Mouse (Mus musculus): ENCODE data around the gene Slc15a4.

Slc15a4 gene

GRCm38 (mm10) chr5:127632167-127633145 is at the start of gene Slc15a4, which contains the start of gene Glt1d1:
TSS of gene Slc15a4 (minus strand) at chr5:127632897.
TSS of gene Glt1d1 (plus strand) at chr5:127632262.
- no peak for DNase-seq (ENCODE audit: low read depth, low spot score)

- no peak for DNase-seq (ENCODE audit: low read depth, low spot score)
Measured at GRCm38 (mm10) chr5:127678501-127678900, 45.8 kb upstream of the Slc15a4 start.

- DNase-seq (ENCODE audit: low read depth, low spot score) = no peak
Measured at GRCm38 (mm10) chr5:127677561-127677960, 44.9 kb upstream of the Slc15a4 start.

GRCm38 (mm10) chr5:127673913-127674312 is 41.2 kb upstream of the Slc15a4 start:
- no peak for DNase-seq (ENCODE audit: low read depth, low spot score)

- no peak for DNase-seq (ENCODE audit: low read depth, low spot score)
Measured at GRCm38 (mm10) chr5:127660979-127661378, 28.3 kb upstream of the Slc15a4 start.

- no peak for DNase-seq (ENCODE audit: low read depth, low spot score)
Measured at GRCm38 (mm10) chr5:127660267-127660666, 27.6 kb upstream of the Slc15a4 start.

- DNase-seq (ENCODE audit: low read depth, low spot score) = no peak
Measured at GRCm38 (mm10) chr5:127659312-127659711, 26.6 kb upstream of the Slc15a4 start.

GRCm38 (mm10) chr5:127658257-127658656 is 25.6 kb upstream of the Slc15a4 start:
- no peak for DNase-seq (ENCODE audit: low read depth, low spot score)

- no peak for DNase-seq (ENCODE audit: low read depth, low spot score)
Measured at GRCm38 (mm10) chr5:127649077-127649476, 16.4 kb upstream of the Slc15a4 start.

- no peak for DNase-seq (ENCODE audit: low read depth, low spot score)
Measured at GRCm38 (mm10) chr5:127648046-127648445, 15.3 kb upstream of the Slc15a4 start.

GRCm38 (mm10) chr5:127641185-127641958 is 8.7 kb upstream of the Slc15a4 start:
- DNase-seq (ENCODE audit: low read depth, low spot score) = no peak

- no peak for DNase-seq (ENCODE audit: low read depth, low spot score)
Measured at GRCm38 (mm10) chr5:127640359-127640758, 7.7 kb upstream of the Slc15a4 start.

- DNase-seq (ENCODE audit: low read depth, low spot score) = no peak
Measured at GRCm38 (mm10) chr5:127639635-127640034, 6.9 kb upstream of the Slc15a4 start.

- no peak for DNase-seq (ENCODE audit: low read depth, low spot score)
Measured at GRCm38 (mm10) chr5:127639067-127639605, 6.4 kb upstream of the Slc15a4 start.

- DNase-seq (ENCODE audit: low read depth, low spot score) = no peak
Measured at GRCm38 (mm10) chr5:127638177-127638576, 5.5 kb upstream of the Slc15a4 start.

- DNase-seq (ENCODE audit: low read depth, low spot score) = no peak
Measured at GRCm38 (mm10) chr5:127637622-127638021, 4.9 kb upstream of the Slc15a4 start.

- no peak for DNase-seq (ENCODE audit: low read depth, low spot score)
Measured at GRCm38 (mm10) chr5:127633666-127634065, 969 bp upstream of the Slc15a4 start.

- DNase-seq (ENCODE audit: low read depth, low spot score) = no peak
Measured at GRCm38 (mm10) chr5:127633188-127633587, 491 bp upstream of the Slc15a4 start.

- no peak for DNase-seq (ENCODE audit: low read depth, low spot score)
Measured at GRCm38 (mm10) chr5:127631671-127632070, 1.0 kb downstream of the Slc15a4 start.

- DNase-seq (ENCODE audit: low read depth, low spot score) = no peak
Measured at GRCm38 (mm10) chr5:127627242-127627641, 5.5 kb downstream of the Slc15a4 start.

GRCm38 (mm10) chr5:127624427-127625213 is 8.1 kb downstream of the Slc15a4 start:
- DNase-seq (ENCODE audit: low read depth, low spot score) = no peak

Data from retina, postnatal 7 days (tissue).